Mouse (Mus musculus) thymus, postnatal 25 days (tissue): ENCODE measurements around the gene Ethe1.

Source experiments
- DNase-seq: peaks from one replicate; pipeline ENCODE4 v3.0.0; 2022

Gene Ethe1

GRCm38 (mm10) chr7:24587330-24588105 lies at the start of gene Ethe1, which contains the start of gene Zfp575:
TSS of gene Ethe1 (plus strand) at chr7:24587543.
TSS of gene Zfp575 (minus strand) at chr7:24587641.
- peak; percentile 61 for DNase-seq

GRCm38 (mm10) chr7:24537591-24537990 lies 49.8 kb upstream of the Ethe1 start:
- DNase-seq: no peak

- DNase-seq: no peak
Measured at GRCm38 (mm10) chr7:24538154-24538553, 49.2 kb upstream of the Ethe1 start.

GRCm38 (mm10) chr7:24538701-24539100 lies 48.6 kb upstream of the Ethe1 start:
- no peak for DNase-seq

- DNase-seq: no peak
Measured at GRCm38 (mm10) chr7:24539686-24540085, 47.7 kb upstream of the Ethe1 start.

GRCm38 (mm10) chr7:24544506-24544905 lies 42.8 kb upstream of the Ethe1 start:
- no peak for DNase-seq

GRCm38 (mm10) chr7:24546068-24546614 lies 41.2 kb upstream of the Ethe1 start, which contains the start of the genes Pinlyp and Xrcc1:
TSS of gene Pinlyp (minus strand) at chr7:24546118.
TSS of gene Xrcc1 (plus strand) at chr7:24546289.
- no peak for DNase-seq

- DNase-seq: peak; percentile 98
Measured at GRCm38 (mm10) chr7:24546634-24547389, 40.5 kb upstream of the Ethe1 start.

GRCm38 (mm10) chr7:24547534-24548036 lies 39.8 kb upstream of the Ethe1 start:
- no peak for DNase-seq

- no peak for DNase-seq
Measured at GRCm38 (mm10) chr7:24551985-24552759, 35.2 kb upstream of the Ethe1 start.

- DNase-seq: no peak
Measured at GRCm38 (mm10) chr7:24555786-24556185, 31.6 kb upstream of the Ethe1 start.

GRCm38 (mm10) chr7:24561450-24561849 lies 25.9 kb upstream of the Ethe1 start:
- no peak for DNase-seq

- no peak for DNase-seq
Measured at GRCm38 (mm10) chr7:24563191-24563836, 24.0 kb upstream of the Ethe1 start.

- no peak for DNase-seq
Measured at GRCm38 (mm10) chr7:24563837-24564206, 23.5 kb upstream of the Ethe1 start.

GRCm38 (mm10) chr7:24564607-24565265 lies 22.6 kb upstream of the Ethe1 start:
- DNase-seq: peak; percentile 83

- no peak for DNase-seq
Measured at GRCm38 (mm10) chr7:24565627-24566026, 21.7 kb upstream of the Ethe1 start.

GRCm38 (mm10) chr7:24566206-24566605 lies 21.1 kb upstream of the Ethe1 start:
- DNase-seq: no peak

GRCm38 (mm10) chr7:24568512-24568911 lies 18.8 kb upstream of the Ethe1 start:
- DNase-seq: no peak

GRCm38 (mm10) chr7:24571071-24571470 lies 16.3 kb upstream of the Ethe1 start:
- DNase-seq: no peak

GRCm38 (mm10) chr7:24572455-24572854 lies 14.9 kb upstream of the Ethe1 start:
- no peak for DNase-seq

- no peak for DNase-seq
Measured at GRCm38 (mm10) chr7:24574224-24574796, 13.0 kb upstream of the Ethe1 start.
